Mouse (Mus musculus): Measurements from ENCODE around the gene Cenpx.
"Not testable (repeated sequence)": the region's sequence is repeated elsewhere in the genome, so short reads cannot be mapped to it uniquely, and the experiment has no call there.

The Cenpx gene

GRCm38 (mm10) chr11:120703696-120704454 lies 9.7 kb downstream of the Cenpx start:
- peak; percentile 39 for DNase-seq (ENCODE audit: low read depth, low spot score)

- DNase-seq (ENCODE audit: low read depth, low spot score), result peak; percentile 65
Measured at GRCm38 (mm10) chr11:120697741-120698140, 15.8 kb downstream of the Cenpx start.

GRCm38 (mm10) chr11:120696568-120696967 lies 17.0 kb downstream of the Cenpx start:
- DNase-seq (ENCODE audit: low read depth, low spot score), result no peak

- DNase-seq (ENCODE audit: low read depth, low spot score), result no peak
Measured at GRCm38 (mm10) chr11:120695641-120696040, 17.9 kb downstream of the Cenpx start.

GRCm38 (mm10) chr11:120695184-120695583 lies 18.4 kb downstream of the Cenpx start:
- no peak for DNase-seq (ENCODE audit: low read depth, low spot score)

GRCm38 (mm10) chr11:120693461-120693860 lies 20.1 kb downstream of the Cenpx start:
- DNase-seq (ENCODE audit: low read depth, low spot score), result no peak

- DNase-seq (ENCODE audit: low read depth, low spot score), result peak; percentile 60
Measured at GRCm38 (mm10) chr11:120692471-120693011, 21.0 kb downstream of the Cenpx start.

GRCm38 (mm10) chr11:120689365-120689764 lies 24.2 kb downstream of the Cenpx start:
- no peak for DNase-seq (ENCODE audit: low read depth, low spot score)

GRCm38 (mm10) chr11:120686650-120687272 lies 26.8 kb downstream of the Cenpx start:
- DNase-seq (ENCODE audit: low read depth, low spot score), result no peak

- DNase-seq (ENCODE audit: low read depth, low spot score), result no peak
Measured at GRCm38 (mm10) chr11:120684660-120685059, 28.9 kb downstream of the Cenpx start.

GRCm38 (mm10) chr11:120684086-120684485 lies 29.5 kb downstream of the Cenpx start:
- DNase-seq (ENCODE audit: low read depth, low spot score), result no peak

GRCm38 (mm10) chr11:120683536-120683935 lies 30.0 kb downstream of the Cenpx start:
- no peak for DNase-seq (ENCODE audit: low read depth, low spot score)

GRCm38 (mm10) chr11:120682683-120683082 lies 30.9 kb downstream of the Cenpx start:
- DNase-seq (ENCODE audit: low read depth, low spot score), result no peak

GRCm38 (mm10) chr11:120679909-120680308 lies 33.6 kb downstream of the Cenpx start:
- peak; percentile 33 for DNase-seq (ENCODE audit: low read depth, low spot score)

- DNase-seq (ENCODE audit: low read depth, low spot score), result no peak
Measured at GRCm38 (mm10) chr11:120676951-120677350, 36.6 kb downstream of the Cenpx start.

GRCm38 (mm10) chr11:120675875-120676274 lies 37.7 kb downstream of the Cenpx start:
- DNase-seq (ENCODE audit: low read depth, low spot score), result not testable (repeated sequence)

GRCm38 (mm10) chr11:120673594-120674122 lies 39.9 kb downstream of the Cenpx start:
- no peak for DNase-seq (ENCODE audit: low read depth, low spot score)

- peak; percentile 95 for DNase-seq (ENCODE audit: low read depth, low spot score)
Measured at GRCm38 (mm10) chr11:120672687-120673593, 40.6 kb downstream of the Cenpx start, which contains the start of gene Aspscr1. Gene Aspscr1, plus strand, starts transcription at chr11:120672973.

- DNase-seq (ENCODE audit: low read depth, low spot score), result peak; percentile 18
Measured at GRCm38 (mm10) chr11:120666617-120667016, 46.9 kb downstream of the Cenpx start.

- peak; percentile 20 for DNase-seq (ENCODE audit: low read depth, low spot score)
Measured at GRCm38 (mm10) chr11:120665406-120665805, 48.1 kb downstream of the Cenpx start.

GRCm38 (mm10) chr11:120663714-120664113 lies 49.8 kb downstream of the Cenpx start:
- no peak for DNase-seq (ENCODE audit: low read depth, low spot score)

Data from brain, adult 2 months (tissue).